Mouse (Mus musculus) hindbrain, embryonic 14.5 days (tissue): ENCODE measurements around the gene Ptprg. TPM values are rescaled to one million over a fixed set of nuclear protein-coding genes. Genes with fewer than 3 reads are reported as not detected.
"Not testable (repeated sequence)": the region's sequence is repeated elsewhere in the genome, so short reads cannot be mapped to it uniquely, and the experiment has no call there.

Experiments
- ATAC-seq: fragments of 200-750 bp; cut with Nextera tagmentation; 2 replicates; pipeline ENCODE4 v1.8.0; 2017; ENCODE audit warnings: moderate number of reproducible peaks, mild to moderate bottlenecking, moderate TSS enrichment, moderate library complexity; ENCODE audit not compliant: low FRiP score
- DNase-seq: peaks from one replicate; pipeline ENCODE4 v3.0.0-alpha.2; 2015; ENCODE audit warnings: low spot score
- H3K27ac ChIP-seq: fragments of 300-500 bp; sonication (generic); 2 replicates; pipeline ENCODE4 v1.5.1; 2014; ENCODE audit warnings: mild to moderate bottlenecking, moderate library complexity
- H3K27me3 ChIP-seq: fragments of 300-500 bp; sonication (generic); 2 replicates; pipeline ENCODE4 v1.6.1; 2014; ENCODE audit warnings: mild to moderate bottlenecking, low read length, mixed read lengths; ENCODE audit not compliant: control insufficient read depth, insufficient read depth
- H3K36me3 ChIP-seq: fragments of 300-500 bp; sonication (generic); replicated peaks from 2 replicates; pipeline ENCODE4 v1.6.1; 2014; ENCODE audit not compliant: control insufficient read depth, insufficient read depth
- H3K4me1 ChIP-seq: fragments of 300-500 bp; sonication (generic); replicated peaks from 2 replicates; pipeline ENCODE4 v1.6.1; 2014; ENCODE audit warnings: antibody characterized with exemption, low read length, mixed read lengths; ENCODE audit not compliant: control insufficient read depth, insufficient read depth
- H3K4me2 ChIP-seq: fragments of 300-500 bp; sonication (generic); replicated peaks from 2 replicates; pipeline ENCODE4 v1.6.1; 2014; ENCODE audit warnings: mild to moderate bottlenecking, moderate library complexity
- H3K4me3 ChIP-seq: fragments of 300-500 bp; sonication (generic); replicated peaks from 2 replicates; pipeline ENCODE4 v1.5.1; 2014; ENCODE audit warnings: mild to moderate bottlenecking, low read length
- H3K9ac ChIP-seq: fragments of 300-500 bp; sonication (generic); 2 replicates; pipeline ENCODE4 v1.6.1; 2014
- H3K9me3 ChIP-seq: fragments of 300-500 bp; sonication (generic); 2 replicates; pipeline ENCODE4 v1.6.1; 2016; ENCODE audit warnings: low read length; ENCODE audit not compliant: control insufficient read depth
- WGBS: fragments of 180-500 bp; shearing (Covaris S2); extraction: QIAGEN DNeasy Blood & Tissue Kit; methylation state at CpG from one replicate; pipeline ENCODE4 v1.1.7; 2014; 5-methylcytosine and 5-hydroxymethylcytosine counted together
- polyA plus RNA-seq: library from polyadenylated mRNA; unstranded; fragments of >200 nt; fragmentation: Nextera tagmentation; extraction: Ambion mirVana; gene quantifications from 2 replicates; pipeline ENCODE4 v1.2.1, GENCODE M21; 2014

Gene Ptprg
- polyA plus RNA-seq, 1 experiment from 2014 or later, result 49.0 TPM

DNA sequence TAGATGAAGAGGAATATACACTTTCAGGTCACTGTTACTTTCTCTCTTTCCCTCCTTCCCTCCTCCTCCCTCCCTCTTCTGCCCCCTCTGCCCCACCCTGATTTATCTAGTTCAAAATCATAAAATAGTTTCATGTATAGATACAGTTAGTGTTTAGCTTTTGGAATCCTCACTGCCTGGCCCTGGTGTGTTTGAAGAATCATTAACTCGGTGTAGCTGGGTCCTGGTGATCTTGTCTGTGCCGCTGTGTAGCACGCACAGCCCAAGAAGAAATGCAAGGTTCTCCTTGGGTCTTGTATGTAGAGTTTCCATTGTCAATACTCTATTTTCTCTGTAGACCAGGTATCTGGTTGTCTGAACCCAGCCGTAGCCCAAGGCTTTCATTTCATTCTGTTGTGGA lies 494.3 kb downstream of the Ptprg start:
- Histone ChIP-seq H3K4me3 (no peak overlapping the region), H3K4me2 (no peak overlapping the region), H3K36me3 (no peaks in the 10 kb centered on the region), H3K9ac (no peak overlapping the region), H3K9me3 (no peaks in the 10 kb centered on the region), H3K27ac (no peak overlapping the region), H3K27me3 (no peaks in the 10 kb centered on the region), H3K4me1 (no peaks in the 10 kb centered on the region)
- WGBS, result 98% methylated on average over 4 of the region's 4 CpGs
- ATAC-seq, result no peak
- DNase-seq, result no peak

DNA sequence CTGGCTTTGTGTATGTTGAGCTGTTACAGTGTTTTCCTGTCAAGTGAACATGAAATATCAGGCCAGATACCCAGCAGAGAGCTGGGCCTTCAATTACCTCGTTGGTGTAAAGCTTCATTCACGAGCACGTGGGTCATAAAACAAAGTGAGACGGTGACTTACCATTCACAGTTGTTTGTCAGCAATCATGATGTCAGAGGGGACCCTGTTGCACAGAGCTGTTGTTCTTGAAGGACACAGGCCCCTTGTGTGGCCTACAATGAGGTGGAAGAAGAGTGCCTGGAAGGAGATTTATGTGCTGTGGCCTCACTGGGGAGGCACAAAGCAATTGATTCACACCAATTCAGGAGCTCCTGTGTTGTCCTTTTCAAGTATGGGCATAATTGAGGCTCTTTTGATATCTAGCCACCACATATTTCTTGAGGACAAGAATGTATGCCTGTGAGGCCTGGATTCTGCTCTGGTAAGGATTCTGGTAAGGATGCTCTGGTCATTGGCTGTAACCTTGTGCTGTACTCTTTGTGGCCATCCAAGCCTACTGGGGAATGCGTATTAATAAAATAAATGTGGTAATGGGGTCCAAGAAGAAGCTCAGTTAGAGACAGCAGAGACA lies 503.7 kb downstream of the Ptprg start:
- Histone ChIP-seq H3K4me1 (no peaks in the 10 kb centered on the region), H3K27me3 (no peaks in the 10 kb centered on the region), H3K9me3 (no peaks in the 10 kb centered on the region), H3K36me3 (no peaks in the 10 kb centered on the region), H3K4me2 (no peak overlapping the region), H3K4me3 (no peak overlapping the region), H3K27ac (no peak overlapping the region), H3K9ac (no peak overlapping the region)
- DNase-seq, result no peak
- 43% methylated on average over 5 of the region's 5 CpGs for WGBS
- no peak for ATAC-seq

DNA sequence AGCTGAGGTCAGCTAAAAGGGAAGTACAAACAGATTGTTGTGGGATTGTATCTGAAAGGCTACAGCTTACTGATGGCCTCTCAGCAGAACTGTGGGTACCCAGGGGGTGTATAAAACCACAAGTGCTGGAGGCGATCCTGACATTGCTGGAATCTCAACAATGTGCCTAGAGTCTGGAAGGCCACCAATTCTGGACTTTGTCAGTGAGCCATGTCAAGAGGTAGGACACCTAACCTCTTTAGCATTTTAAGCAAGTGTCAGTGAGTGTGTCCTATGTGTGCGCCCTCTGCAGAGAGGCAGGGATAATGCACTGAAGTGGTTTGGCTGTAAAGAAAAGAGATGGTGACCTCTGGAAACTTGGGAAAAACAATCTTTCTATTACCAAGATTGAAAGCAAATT lies 504.5 kb downstream of the Ptprg start:
- Histone ChIP-seq H3K36me3 (no peaks in the 10 kb centered on the region), H3K9ac (no peak overlapping the region), H3K27ac (no peak overlapping the region), H3K9me3 (no peaks in the 10 kb centered on the region), H3K4me3 (no peak overlapping the region), H3K27me3 (no peaks in the 10 kb centered on the region), H3K4me1 (no peaks in the 10 kb centered on the region), H3K4me2 (no peak overlapping the region)
- 75% methylated on average over 2 of the region's 2 CpGs for WGBS
- ATAC-seq (no peak), DNase-seq (no peak)

- no peak for DNase-seq
Measured at GRCm38 (mm10) chr14:12059149-12059548, 505.8 kb downstream of the Ptprg start.

GRCm38 (mm10) chr14:12061313-12061712 lies 508.0 kb downstream of the Ptprg start:
- not testable (repeated sequence) for ATAC-seq, H3K4me2 ChIP-seq, H3K27me3 ChIP-seq, H3K4me3 ChIP-seq, DNase-seq, H3K27ac ChIP-seq, H3K9ac ChIP-seq, H3K4me1 ChIP-seq, H3K36me3 ChIP-seq, H3K9me3 ChIP-seq
- WGBS, result 90% methylated on average over 1 of the region's 2 CpGs

More at GRCm38 (mm10) chr14:12059149-12059548, 505.8 kb downstream of the Ptprg start:
- no peaks in the 10 kb centered on the region for H3K27me3 ChIP-seq
- no peak overlapping the region for H3K4me3 ChIP-seq
- H3K9ac ChIP-seq, result no peak overlapping the region
- 94% methylated on average over 7 of the region's 7 CpGs for WGBS
- H3K4me2 ChIP-seq, result no peak overlapping the region
- H3K27ac ChIP-seq, result no peak overlapping the region
- H3K36me3 ChIP-seq, result no peaks in the 10 kb centered on the region
- H3K9me3 ChIP-seq, result no peaks in the 10 kb centered on the region
- ATAC-seq, result no peak
- no peaks in the 10 kb centered on the region for H3K4me1 ChIP-seq

DNA sequence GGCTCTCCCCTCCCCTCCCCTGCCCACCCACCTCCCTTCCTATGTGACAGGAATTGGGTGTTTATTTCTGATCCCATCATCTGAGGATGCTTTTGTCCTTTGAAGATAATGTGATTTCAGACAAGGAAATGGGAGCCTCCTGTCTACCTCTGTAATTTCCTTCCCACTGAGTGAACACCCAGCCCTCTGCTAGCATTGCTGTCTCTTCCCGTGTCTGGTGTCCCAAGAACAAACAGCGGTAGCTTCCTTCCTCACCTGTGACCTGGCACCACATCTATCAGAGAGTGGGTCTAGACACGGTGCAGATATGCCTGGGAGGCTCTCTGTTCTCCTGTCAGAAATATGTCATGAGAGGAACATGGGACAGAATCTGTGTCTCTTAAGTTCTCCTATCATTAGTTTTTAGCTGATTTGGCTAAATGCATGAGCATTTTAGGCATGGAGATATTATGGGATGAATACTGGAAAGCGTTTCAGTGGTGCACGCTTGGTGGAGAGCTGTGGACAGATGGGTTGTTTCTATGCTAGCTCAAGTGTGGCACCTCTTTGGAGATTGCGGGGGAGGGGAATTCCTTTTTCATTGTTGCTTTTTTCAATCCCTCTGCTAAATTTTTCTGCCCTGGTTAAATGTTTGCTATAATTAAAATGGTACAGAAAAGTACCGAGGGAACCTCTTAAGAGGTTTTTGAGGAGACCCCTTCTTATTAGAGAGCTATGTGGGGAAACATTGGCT lies 509.5 kb downstream of the Ptprg start:
- H3K4me1 ChIP-seq, result no peaks in the 10 kb centered on the region
- H3K4me3 ChIP-seq, result no peak overlapping the region
- 90% methylated on average over 7 of the region's 7 CpGs for WGBS
- no peaks in the 10 kb centered on the region for H3K9me3 ChIP-seq
- DNase-seq (no peak), ATAC-seq (no peak)
- no peak overlapping the region for H3K27ac ChIP-seq
- H3K9ac ChIP-seq, result no peak overlapping the region
- H3K36me3 ChIP-seq, result no peaks in the 10 kb centered on the region
- H3K27me3 ChIP-seq, result no peaks in the 10 kb centered on the region
- no peak overlapping the region for H3K4me2 ChIP-seq

DNA sequence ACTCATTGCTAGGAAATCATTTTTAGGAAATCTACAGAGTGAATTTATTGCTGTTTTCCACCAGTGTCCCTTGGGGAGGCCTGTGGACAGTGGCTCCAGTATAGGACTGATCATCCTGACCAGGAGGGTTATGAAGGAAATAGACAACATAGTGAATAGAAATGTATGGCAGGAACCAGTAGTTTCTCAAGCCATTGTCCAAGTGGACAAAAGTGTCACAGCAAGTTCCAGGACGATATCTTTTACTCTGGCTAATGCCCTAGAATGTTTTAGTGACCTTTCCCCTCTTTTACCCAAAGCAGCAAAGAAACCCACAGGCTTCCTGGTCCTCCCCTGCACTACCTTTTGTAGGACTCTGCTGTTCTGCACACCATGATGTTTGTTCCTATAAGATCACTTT lies 511.7 kb downstream of the Ptprg start:
- no peak overlapping the region for H3K4me3 ChIP-seq
- no peaks in the 10 kb centered on the region for H3K4me1 ChIP-seq
- no peaks in the 10 kb centered on the region for H3K9me3 ChIP-seq
- no peak overlapping the region for H3K4me2 ChIP-seq
- no peaks in the 10 kb centered on the region for H3K36me3 ChIP-seq
- H3K27ac ChIP-seq, result no peak overlapping the region
- H3K9ac ChIP-seq, result no peak overlapping the region
- H3K27me3 ChIP-seq, result no peaks in the 10 kb centered on the region
- DNase-seq, result no peak
- no peak for ATAC-seq
- WGBS, result 57% methylated on average over 1 of the region's 1 CpGs

- Histone ChIP-seq H3K27ac (no peak overlapping the region), H3K9ac (no peak overlapping the region), H3K36me3 (no peaks in the 10 kb centered on the region), H3K4me1 (no peaks in the 10 kb centered on the region), H3K4me2 (no peak overlapping the region), H3K4me3 (no peak overlapping the region), H3K9me3 (no peaks in the 10 kb centered on the region), H3K27me3 (no peaks in the 10 kb centered on the region)
- no peak for DNase-seq
- ATAC-seq, result no peak
- 86% methylated on average over 2 of the region's 2 CpGs for WGBS
Measured at GRCm38 (mm10) chr14:12065736-12066135, 512.4 kb downstream of the Ptprg start.

- no peak overlapping the region for H3K4me3 ChIP-seq
- no peaks in the 10 kb centered on the region for H3K27me3 ChIP-seq
- WGBS, result 89% methylated on average over 12 of the region's 12 CpGs
- H3K9me3 ChIP-seq, result no peaks in the 10 kb centered on the region
- DNase-seq, result no peak
- H3K4me1 ChIP-seq, result no peaks in the 10 kb centered on the region
- no peaks in the 10 kb centered on the region for H3K36me3 ChIP-seq
- H3K27ac ChIP-seq, result no peak overlapping the region
- H3K4me2 ChIP-seq, result no peak overlapping the region
- no peak for ATAC-seq
- H3K9ac ChIP-seq, result no peak overlapping the region
Measured at GRCm38 (mm10) chr14:12069707-12070106, 516.4 kb downstream of the Ptprg start.
